Mouse (Mus musculus): Measurements from ENCODE around the gene Fmn2. TPM values are rescaled to one million over a fixed set of nuclear protein-coding genes. Genes with fewer than 3 reads are reported as not detected.
A peak's percentile ranks its signal among the peaks of the same experiment; 100 is the strongest.

Fmn2 gene
- polyA plus RNA-seq, 1 experiment from 2014 or later: 0.26 TPM

DNA sequence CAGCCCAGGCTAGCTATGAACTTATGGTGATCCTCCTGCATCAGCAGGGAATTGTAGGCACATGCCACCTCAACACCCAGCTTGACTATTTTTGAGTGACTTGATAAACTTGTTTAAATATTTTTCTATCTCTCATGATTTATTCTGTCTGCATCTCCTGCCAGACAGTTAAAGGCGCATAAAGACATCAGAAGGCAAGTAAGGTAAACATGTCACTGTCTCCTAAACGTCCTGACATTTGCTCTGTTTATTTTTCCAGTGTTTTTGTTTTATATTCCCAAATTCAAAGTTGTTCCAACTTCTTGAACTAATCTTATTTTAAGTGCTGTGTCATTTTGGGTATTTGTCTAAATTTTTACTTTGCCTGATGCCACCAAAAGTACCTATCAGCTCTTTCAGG lies 264.1 kb downstream of the Fmn2 start:
- H3K4me3 ChIP-seq (ENCODE audit: low read depth, low read length): no peak overlapping the region
- ATAC-seq (no peak), DNase-seq (ENCODE audit: low spot score) (no peak)
- no peaks in the 10 kb centered on the region for H3K9me3 ChIP-seq (ENCODE audit: low read length)
- no peak overlapping the region for H3K27ac ChIP-seq (ENCODE audit: low read length)
- H3K9ac ChIP-seq (replicated peaks; ENCODE audit: low read depth): no peak overlapping the region
- H3K27me3 ChIP-seq (replicated peaks; ENCODE audit: insufficient read depth, low read length): no peaks in the 10 kb centered on the region
- H3K4me1 ChIP-seq (ENCODE audit: insufficient read depth, low read depth, low read length): no peaks in the 10 kb centered on the region
- WGBS: 22% methylated on average over 2 of the region's 2 CpGs
- TF ChIP-seq CTCF (IDR thresholded peaks at IDR 0.05) (no peak), EP300 (IDR thresholded peaks at IDR 0.05) (no peak)
- no peak overlapping the region for H3K4me2 ChIP-seq (replicated peaks; ENCODE audit: low read depth, low read length)
- no peaks in the 10 kb centered on the region for H3K36me3 ChIP-seq (ENCODE audit: insufficient read depth, low read length)

DNA sequence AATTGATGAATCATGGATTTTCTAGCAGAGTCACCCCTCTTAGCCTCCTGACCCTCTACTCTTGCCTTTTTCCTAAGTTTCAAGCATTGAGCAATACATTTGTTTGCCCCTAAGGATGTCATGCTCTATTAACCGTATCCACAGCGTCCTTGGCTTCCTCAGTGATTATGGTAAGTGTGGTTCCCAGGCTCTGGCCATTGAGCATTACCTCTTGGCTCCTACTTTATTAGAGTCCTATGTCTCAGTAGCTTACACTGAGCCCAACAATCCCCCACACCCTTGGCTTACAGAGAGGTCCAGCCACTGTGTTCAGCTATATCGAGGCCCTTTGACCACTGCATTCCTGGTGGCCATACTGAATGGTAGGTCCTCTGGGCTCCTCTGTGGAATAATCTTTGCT lies 265.2 kb downstream of the Fmn2 start:
- no peaks in the 10 kb centered on the region for H3K4me1 ChIP-seq (ENCODE audit: insufficient read depth, low read depth, low read length)
- no peak overlapping the region for H3K4me2 ChIP-seq (replicated peaks; ENCODE audit: low read depth, low read length)
- no peak for DNase-seq (ENCODE audit: low spot score)
- no peak overlapping the region for H3K9ac ChIP-seq (replicated peaks; ENCODE audit: low read depth)
- ATAC-seq: no peak
- TF ChIP-seq EP300 (IDR thresholded peaks at IDR 0.05): no peak
- no peak for TF ChIP-seq CTCF (IDR thresholded peaks at IDR 0.05)
- H3K36me3 ChIP-seq (ENCODE audit: insufficient read depth, low read length): no peaks in the 10 kb centered on the region
- 89% methylated on average over 3 of the region's 3 CpGs for WGBS
- no peak overlapping the region for H3K27ac ChIP-seq (ENCODE audit: low read length)
- no peak overlapping the region for H3K4me3 ChIP-seq (ENCODE audit: low read depth, low read length)
- no peaks in the 10 kb centered on the region for H3K27me3 ChIP-seq (replicated peaks; ENCODE audit: insufficient read depth, low read length)
- H3K9me3 ChIP-seq (ENCODE audit: low read length): no peaks in the 10 kb centered on the region

DNA sequence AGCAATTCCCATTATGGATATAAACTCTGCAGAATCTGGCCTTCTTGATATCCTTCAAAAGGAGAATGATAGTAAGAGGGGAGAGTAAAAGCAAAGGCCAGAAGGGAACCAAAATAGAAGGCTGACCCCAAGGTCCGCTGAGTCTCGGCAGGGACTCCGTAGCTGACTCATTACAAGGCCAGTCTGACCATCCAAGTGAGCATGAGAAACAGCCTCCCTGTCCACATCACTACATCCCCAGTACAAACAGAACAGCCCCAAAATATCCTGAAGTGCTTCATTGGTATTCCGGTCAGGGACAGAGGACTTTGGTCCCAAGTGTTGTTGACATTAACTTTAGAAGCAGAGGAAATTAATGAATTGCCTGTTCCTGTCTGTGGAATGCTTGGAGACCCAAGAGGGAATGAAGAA lies 270.3 kb downstream of the Fmn2 start:
- WGBS: 45% methylated on average over 4 of the region's 4 CpGs
- Histone ChIP-seq H3K9me3 (ENCODE audit: low read length) (no peaks in the 10 kb centered on the region), H3K27me3 (replicated peaks; ENCODE audit: insufficient read depth, low read length) (no peaks in the 10 kb centered on the region), H3K36me3 (ENCODE audit: insufficient read depth, low read length) (no peaks in the 10 kb centered on the region), H3K27ac (ENCODE audit: low read length) (no peak overlapping the region), H3K4me2 (replicated peaks; ENCODE audit: low read depth, low read length) (no peak overlapping the region), H3K4me1 (ENCODE audit: insufficient read depth, low read depth, low read length) (no peaks in the 10 kb centered on the region), H3K9ac (replicated peaks; ENCODE audit: low read depth) (no peak overlapping the region), H3K4me3 (ENCODE audit: low read depth, low read length) (no peak overlapping the region)
- TF ChIP-seq CTCF (IDR thresholded peaks at IDR 0.05) (no peak), EP300 (IDR thresholded peaks at IDR 0.05) (no peak)
- ATAC-seq: peak; percentile 54
- peak; percentile 9 for DNase-seq (ENCODE audit: low spot score)

DNA sequence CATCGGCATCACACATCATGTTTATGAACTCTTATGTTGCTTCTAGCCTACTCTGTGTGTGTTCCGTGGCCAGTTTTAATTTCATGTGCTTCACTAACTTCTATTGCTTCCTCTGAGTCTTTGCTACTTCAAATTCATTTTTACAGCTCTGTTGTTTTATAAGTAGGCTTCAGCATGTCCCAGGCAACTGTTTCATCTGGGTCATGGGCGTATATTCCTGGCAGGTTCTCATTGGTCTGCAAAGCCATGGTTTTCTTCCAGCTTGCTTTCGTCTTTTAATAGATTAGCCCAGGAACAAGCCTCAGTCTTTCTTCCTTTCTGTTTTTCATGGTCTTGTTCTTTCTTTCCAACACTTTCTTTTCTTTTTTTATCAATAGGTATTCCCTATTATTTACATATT lies 279.4 kb downstream of the Fmn2 start:
- 89% methylated on average over 4 of the region's 4 CpGs for WGBS
- TF ChIP-seq EP300 (IDR thresholded peaks at IDR 0.05) (no peak), CTCF (IDR thresholded peaks at IDR 0.05) (no peak)
- no peak for DNase-seq (ENCODE audit: low spot score)

DNA sequence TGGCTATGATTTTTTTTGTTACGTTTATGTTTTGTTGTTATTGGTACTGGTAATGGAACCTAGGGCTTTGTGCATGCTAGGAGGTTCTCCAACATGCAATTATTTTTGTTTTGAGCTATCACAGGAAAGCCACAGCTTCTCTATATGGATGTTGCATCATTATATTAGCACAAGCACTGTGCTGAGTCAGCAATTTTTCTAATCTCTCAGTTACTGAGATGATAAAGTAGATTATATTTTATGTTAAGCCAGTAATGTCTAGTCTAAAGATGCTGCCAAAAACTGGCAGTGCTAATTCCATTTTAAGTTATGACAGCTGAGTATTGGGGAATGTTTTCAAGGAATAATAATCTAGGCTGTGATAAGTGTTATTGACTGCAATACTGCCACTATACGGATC lies 287.0 kb downstream of the Fmn2 start:
- Histone ChIP-seq H3K4me1 (ENCODE audit: insufficient read depth, low read depth, low read length) (no peaks in the 10 kb centered on the region), H3K27ac (ENCODE audit: low read length) (no peak overlapping the region), H3K27me3 (replicated peaks; ENCODE audit: insufficient read depth, low read length) (no peaks in the 10 kb centered on the region), H3K9ac (replicated peaks; ENCODE audit: low read depth) (no peak overlapping the region), H3K4me2 (replicated peaks; ENCODE audit: low read depth, low read length) (no peak overlapping the region), H3K9me3 (ENCODE audit: low read length) (no peaks in the 10 kb centered on the region), H3K36me3 (ENCODE audit: insufficient read depth, low read length) (no peaks in the 10 kb centered on the region), H3K4me3 (ENCODE audit: low read depth, low read length) (no peak overlapping the region)
- DNase-seq (ENCODE audit: low spot score) (no peak), ATAC-seq (no peak)
- no peak for TF ChIP-seq EP300 (IDR thresholded peaks at IDR 0.05)
- TF ChIP-seq CTCF (IDR thresholded peaks at IDR 0.05): no peak
- WGBS: 83% methylated on average over 2 of the region's 2 CpGs

More for the DNA sequence above, 279.4 kb downstream of the Fmn2 start:
- Histone ChIP-seq H3K36me3 (ENCODE audit: insufficient read depth, low read length) (no peaks in the 10 kb centered on the region), H3K27me3 (replicated peaks; ENCODE audit: insufficient read depth, low read length) (no peaks in the 10 kb centered on the region), H3K9ac (replicated peaks; ENCODE audit: low read depth) (no peak overlapping the region), H3K4me2 (replicated peaks; ENCODE audit: low read depth, low read length) (no peak overlapping the region), H3K4me1 (ENCODE audit: insufficient read depth, low read depth, low read length) (no peaks in the 10 kb centered on the region), H3K9me3 (ENCODE audit: low read length) (no peaks in the 10 kb centered on the region), H3K27ac (ENCODE audit: low read length) (no peak overlapping the region), H3K4me3 (ENCODE audit: low read depth, low read length) (no peak overlapping the region)
- ATAC-seq: no peak

DNA sequence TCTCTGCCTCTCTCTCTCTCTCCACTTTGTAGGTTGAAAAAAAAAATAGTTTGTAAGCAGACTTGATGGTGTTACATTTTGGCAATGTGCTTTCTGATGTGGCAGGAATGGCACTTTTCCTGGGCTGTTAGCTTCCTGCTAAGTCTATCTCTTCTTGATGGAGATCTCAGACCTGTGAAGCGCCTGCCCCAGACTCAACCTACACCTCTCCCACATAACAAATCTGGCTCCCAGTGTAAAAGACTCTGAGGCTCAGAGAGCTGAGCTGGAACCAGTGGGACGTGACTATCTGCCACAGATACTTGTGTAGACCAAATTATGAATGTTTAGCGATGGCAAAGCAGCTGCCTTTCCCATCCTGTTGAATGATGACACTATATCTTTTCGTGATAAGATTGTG lies 310.2 kb downstream of the Fmn2 start:
- TF ChIP-seq EP300 (IDR thresholded peaks at IDR 0.05) (no peak), CTCF (IDR thresholded peaks at IDR 0.05) (no peak)
- ATAC-seq: no peak
- Histone ChIP-seq H3K27ac (ENCODE audit: low read length) (no peak overlapping the region), H3K4me2 (replicated peaks; ENCODE audit: low read depth, low read length) (no peak overlapping the region), H3K36me3 (ENCODE audit: insufficient read depth, low read length) (no peaks in the 10 kb centered on the region), H3K9me3 (ENCODE audit: low read length) (no peaks in the 10 kb centered on the region), H3K27me3 (replicated peaks; ENCODE audit: insufficient read depth, low read length) (no peaks in the 10 kb centered on the region), H3K4me1 (ENCODE audit: insufficient read depth, low read depth, low read length) (no peaks in the 10 kb centered on the region), H3K4me3 (ENCODE audit: low read depth, low read length) (no peak overlapping the region), H3K9ac (replicated peaks; ENCODE audit: low read depth) (no peak overlapping the region)
- DNase-seq (ENCODE audit: low spot score): no peak
- 70% methylated on average over 4 of the region's 4 CpGs for WGBS

DNA sequence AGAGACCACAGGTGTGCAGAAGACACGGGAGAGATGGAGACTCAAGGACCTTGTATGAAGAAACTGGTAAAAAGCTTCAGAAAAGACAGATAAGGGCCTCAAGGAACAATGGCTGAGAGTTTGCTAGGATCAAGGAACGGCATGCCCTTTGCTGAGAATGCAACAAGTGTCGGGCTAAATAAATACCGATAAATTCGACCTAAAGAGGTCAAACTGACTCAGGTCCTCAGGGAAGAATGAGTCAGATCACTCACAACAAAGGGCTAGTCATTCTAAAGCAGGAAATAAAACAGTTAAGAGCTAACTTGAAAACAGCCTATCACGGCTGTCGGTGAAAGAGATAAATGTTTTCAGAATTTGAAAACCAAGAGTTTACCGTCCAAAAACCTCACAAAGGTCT lies 324.9 kb downstream of the Fmn2 start:
- no peak for TF ChIP-seq CTCF (IDR thresholded peaks at IDR 0.05)
- peak; percentile 91 for TF ChIP-seq EP300 (IDR thresholded peaks at IDR 0.05)
- Histone ChIP-seq H3K4me3 (ENCODE audit: low read depth, low read length) (no peak overlapping the region), H3K27ac (ENCODE audit: low read length) (no peak overlapping the region), H3K4me1 (ENCODE audit: insufficient read depth, low read depth, low read length) (no peaks in the 10 kb centered on the region), H3K9me3 (ENCODE audit: low read length) (no peaks in the 10 kb centered on the region), H3K36me3 (ENCODE audit: insufficient read depth, low read length) (no peaks in the 10 kb centered on the region), H3K4me2 (replicated peaks; ENCODE audit: low read depth, low read length) (no peak overlapping the region), H3K27me3 (replicated peaks; ENCODE audit: insufficient read depth, low read length) (no peaks in the 10 kb centered on the region), H3K9ac (replicated peaks; ENCODE audit: low read depth) (no peak overlapping the region)
- peak; percentile 71 for ATAC-seq
- peak; percentile 69 for DNase-seq (ENCODE audit: low spot score)
- 16% methylated on average over 8 of the region's 8 CpGs for WGBS
